Mouse (Mus musculus): ENCODE data around the gene Maml2.
A peak's percentile ranks its signal among the peaks of the same experiment; 100 is the strongest.

The Maml2 gene

GRCm38 (mm10) chr9:13566154-13566885, 268.6 kb downstream of the Maml2 start:
- no peak for DNase-seq (ENCODE audit: low spot score)

DNA sequence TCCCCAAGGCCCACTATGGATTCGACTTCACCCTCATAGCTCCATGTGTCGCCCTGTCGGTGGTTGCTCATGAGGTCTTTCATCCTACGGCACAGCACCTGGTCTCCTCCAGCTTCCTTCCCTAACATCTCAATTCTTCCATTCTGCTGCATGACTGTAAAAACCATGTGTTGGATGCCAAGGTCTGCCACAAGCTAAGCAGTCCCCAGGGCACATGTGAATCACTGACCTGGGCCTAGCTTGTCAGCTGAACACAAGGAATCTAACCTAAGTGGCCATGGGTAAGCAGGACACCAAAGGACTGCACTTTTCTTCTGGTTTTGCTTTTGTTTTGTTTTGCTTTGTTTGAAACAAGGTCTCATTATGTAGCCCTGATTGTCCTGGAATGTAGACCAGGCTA, 271.3 kb downstream of the Maml2 start:
- DNase-seq (ENCODE audit: low spot score), result no peak

DNA sequence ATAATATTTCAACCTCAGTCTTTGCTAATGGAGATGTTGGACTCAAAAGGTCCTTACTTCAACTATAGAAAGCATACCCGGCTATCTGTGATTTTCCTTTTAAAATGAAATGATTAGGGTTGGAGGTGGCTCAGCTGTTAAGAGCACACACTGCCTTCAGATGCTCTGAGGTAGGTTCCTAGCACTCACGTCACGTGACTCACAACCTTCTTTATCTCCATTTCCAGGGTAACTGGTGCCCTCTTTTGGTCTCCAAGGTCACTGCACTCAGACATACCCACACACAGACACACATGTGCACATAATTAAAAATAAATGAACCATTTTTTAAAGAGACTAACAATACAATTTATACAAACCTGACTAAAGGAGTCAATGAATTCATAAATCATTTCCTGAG, 275.1 kb downstream of the Maml2 start:
- DNase-seq (ENCODE audit: low spot score), result no peak

DNA sequence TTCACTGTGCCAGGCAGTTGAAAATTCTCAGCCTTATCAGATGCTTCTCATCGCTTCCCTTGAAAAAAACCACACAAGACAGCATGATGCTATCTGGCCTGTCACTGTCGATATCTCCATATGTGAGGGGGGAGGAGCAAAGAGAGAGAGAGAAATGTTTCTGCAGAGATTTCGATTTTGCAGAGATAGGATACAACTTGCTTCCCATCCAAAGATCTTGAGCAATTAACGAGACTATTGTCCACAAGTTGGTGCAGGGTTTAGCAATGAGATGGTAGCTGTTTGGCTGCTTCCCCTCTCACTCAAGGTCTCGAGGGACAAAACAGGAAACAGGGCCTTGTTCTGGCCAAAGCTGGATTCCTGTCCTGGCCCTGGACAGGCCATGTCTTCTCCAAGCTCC, 276.3 kb downstream of the Maml2 start:
- no peak for DNase-seq (ENCODE audit: low spot score)

DNA sequence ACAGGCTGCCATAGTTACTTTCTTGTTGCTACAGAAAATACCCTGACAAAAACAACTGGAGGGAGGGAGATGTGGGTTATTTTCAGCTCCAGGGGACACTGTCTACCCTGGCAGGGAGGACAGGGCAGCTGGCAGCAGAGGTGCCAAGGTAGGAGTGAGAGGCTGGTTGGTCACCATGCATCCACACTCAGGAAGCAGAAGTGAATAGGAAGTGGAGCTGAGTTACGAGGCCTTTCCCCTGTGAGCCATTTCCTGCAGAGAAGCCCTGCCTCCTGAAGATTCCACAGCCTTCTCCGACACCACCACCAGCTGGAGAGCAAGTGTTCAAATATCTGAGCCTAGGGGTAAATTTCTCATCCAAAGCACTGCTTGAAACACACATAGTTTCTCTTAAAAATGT, 277.2 kb downstream of the Maml2 start:
- no peak for DNase-seq (ENCODE audit: low spot score)

- no peak for DNase-seq (ENCODE audit: low spot score)
Measured at GRCm38 (mm10) chr9:13577150-13577549, 279.4 kb downstream of the Maml2 start.

DNA sequence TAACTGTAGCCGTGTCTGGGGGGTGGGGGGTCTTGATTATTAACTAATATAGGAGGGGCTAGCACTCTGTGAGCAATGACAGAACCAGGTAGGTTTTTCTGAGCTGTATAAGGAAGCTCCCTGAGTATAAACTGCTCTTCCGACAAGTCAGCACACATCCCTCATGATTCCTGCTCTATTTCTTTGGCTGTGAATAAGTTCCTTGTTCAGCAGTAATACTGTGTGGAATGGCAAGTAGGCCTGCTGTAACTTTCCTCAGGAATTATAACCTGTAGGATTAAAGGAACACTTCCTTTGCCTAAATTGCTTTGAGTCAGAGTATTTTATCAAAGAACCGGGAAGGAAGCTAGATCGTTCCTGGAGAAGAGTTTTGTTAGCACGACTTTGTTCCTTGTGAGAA, 283.4 kb downstream of the Maml2 start:
- DNase-seq (ENCODE audit: low spot score), result no peak

GRCm38 (mm10) chr9:13583952-13584351, 286.2 kb downstream of the Maml2 start:
- DNase-seq (ENCODE audit: low spot score), result no peak

DNA sequence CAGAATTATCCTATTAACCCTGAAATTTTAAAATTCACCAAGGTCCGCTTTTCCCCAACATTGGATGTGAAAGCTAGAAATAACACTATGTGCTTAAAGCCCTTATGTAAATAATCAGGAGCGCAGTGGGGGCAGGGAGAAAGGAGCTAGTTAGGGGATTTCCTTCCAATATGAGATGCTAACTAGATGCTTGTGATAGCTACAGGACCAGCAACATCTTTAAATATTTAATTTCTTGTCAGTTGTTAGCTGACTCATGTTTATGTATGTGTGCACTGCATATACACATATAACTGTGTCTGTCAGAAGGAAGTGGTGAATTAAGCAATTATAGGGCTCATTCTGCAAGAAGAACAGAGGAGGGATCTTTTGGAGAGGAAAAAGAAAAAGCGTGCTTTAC, 286.7 kb downstream of the Maml2 start:
- no peak for DNase-seq (ENCODE audit: low spot score)

DNA sequence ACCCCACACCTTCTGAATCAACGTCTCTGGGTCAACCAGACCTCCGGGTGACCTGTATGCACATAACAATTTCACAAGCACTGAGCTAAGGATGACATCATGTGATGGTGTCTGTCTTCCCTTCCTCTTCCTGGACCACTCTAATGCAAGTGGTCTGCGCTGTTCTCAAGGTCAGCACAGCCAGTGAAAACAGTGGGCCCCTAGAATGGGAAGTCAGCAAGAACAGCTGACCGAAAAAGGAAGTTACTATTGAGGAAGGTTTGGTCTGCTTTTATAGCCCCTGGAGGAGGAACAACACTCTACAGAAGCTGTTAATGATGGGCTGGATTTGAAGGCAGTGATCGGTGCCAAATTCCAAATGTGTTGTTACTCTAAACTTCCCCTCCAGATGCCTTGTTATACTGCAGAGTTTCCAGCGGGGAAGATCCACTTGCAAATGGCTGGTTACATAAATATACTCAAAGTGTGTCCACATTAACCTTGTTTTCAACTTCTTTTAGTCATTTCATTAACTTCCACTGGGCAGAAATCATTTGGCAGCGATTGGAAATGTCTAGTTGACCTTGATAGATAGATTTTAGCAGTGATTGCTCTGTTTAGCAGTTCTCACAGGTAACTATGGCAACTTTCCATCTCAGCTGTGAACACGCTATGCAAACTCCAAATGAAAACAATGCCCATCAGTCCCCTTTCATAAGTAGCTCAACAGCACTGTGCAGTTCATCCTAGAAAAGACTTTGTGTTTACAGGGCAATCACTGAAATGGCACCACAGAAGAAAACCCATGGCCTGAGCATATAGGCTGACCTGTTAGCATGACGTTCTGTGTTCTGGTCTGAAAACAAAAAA, 289.6 kb downstream of the Maml2 start:
- DNase-seq (ENCODE audit: low spot score), result peak; percentile 12

DNA sequence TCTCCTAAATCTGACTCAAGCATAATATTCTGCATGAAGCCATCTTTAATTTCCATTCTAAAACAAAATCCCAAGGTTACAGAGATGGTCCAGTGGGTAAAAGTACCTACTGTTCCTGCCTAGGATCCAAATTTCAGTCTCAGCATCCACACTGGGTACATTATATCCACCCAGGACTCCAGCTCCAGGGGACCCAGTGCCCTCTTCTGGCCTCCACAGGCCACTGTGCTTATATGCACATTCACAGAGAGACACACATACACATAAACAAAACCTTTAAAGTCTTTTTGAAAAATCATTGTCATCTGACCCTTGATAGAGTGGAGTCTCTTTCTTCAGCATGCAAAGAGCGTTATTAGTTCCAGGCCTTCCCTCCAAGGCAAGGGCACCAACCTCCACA, 291.0 kb downstream of the Maml2 start:
- DNase-seq (ENCODE audit: low spot score), result no peak

GRCm38 (mm10) chr9:13592701-13593100, 294.9 kb downstream of the Maml2 start:
- DNase-seq (ENCODE audit: low spot score), result no peak

DNA sequence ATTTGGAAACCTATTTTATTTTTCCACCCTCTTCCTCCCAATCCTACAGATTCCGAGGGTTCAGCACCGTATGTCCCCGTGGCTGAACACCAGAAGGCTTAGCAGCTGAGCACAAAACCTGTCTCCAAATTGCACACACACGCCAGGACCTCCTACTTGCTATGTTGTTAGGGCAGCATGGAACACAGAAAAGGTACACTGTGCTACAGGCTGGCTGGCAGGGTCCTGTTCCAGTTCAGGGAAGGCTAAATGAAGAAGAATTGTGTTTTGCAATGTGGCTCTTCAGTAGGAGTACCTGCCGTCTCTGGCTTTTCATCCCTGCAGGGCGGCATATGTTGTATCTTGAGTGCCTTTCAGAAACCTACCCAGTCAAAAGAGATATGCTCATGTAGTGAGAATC, 300.0 kb downstream of the Maml2 start:
- no peak for DNase-seq (ENCODE audit: low spot score)

DNA sequence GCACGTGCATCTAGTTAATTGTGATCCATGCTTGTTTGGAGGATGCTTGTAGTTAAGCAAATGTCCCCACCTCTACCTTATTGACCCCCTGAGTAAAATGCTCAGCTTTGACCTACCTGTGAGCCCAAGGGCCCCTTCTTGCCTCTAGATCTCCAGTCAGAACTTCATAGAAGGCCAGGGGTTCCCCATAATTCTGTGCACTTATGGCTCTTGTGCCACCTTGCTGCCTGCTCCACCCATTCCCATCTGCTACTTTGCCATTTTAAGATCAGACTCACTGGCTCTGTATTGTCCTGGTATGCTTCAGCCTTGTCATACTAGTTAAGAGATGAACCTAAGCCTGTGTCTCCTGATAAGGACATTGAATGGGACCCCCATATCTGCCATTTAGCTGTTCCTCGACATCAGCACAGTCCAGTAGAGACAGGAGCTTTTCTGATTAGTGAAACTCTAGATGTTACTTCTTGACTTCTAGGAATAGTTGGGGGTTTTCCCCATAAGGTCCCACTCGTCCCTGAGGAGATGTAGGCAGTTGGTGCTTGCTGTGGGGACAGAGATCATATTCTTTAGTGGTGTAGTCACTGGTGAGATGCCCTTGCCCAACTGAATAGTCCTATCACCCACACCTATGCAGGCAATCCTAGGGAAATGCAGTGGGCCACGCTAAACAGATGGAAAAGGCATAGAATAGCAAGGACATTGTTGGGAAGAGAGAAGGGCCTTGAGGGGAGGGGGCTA, 301.0 kb downstream of the Maml2 start:
- no peak for DNase-seq (ENCODE audit: low spot score)

DNA sequence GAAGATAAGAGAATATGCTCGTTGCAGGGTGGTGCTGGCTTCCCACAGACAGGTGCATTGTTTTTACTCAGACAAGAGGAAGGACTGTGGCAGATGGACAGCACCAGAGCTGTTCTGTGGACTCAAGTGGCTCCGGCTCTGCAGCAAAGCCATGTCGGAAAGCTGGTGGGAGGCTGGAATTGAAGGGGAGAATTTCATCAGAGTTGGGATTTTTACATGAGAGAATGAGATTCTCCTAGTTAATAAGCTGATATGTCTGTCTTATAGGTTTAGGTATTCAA, 301.5 kb downstream of the Maml2 start:
- DNase-seq (ENCODE audit: low spot score), result no peak

GRCm38 (mm10) chr9:13599800-13600199, 302.0 kb downstream of the Maml2 start:
- DNase-seq (ENCODE audit: low spot score), result no peak

- DNase-seq (ENCODE audit: low spot score), result no peak
Measured at GRCm38 (mm10) chr9:13601729-13602128, 304.0 kb downstream of the Maml2 start.

DNA sequence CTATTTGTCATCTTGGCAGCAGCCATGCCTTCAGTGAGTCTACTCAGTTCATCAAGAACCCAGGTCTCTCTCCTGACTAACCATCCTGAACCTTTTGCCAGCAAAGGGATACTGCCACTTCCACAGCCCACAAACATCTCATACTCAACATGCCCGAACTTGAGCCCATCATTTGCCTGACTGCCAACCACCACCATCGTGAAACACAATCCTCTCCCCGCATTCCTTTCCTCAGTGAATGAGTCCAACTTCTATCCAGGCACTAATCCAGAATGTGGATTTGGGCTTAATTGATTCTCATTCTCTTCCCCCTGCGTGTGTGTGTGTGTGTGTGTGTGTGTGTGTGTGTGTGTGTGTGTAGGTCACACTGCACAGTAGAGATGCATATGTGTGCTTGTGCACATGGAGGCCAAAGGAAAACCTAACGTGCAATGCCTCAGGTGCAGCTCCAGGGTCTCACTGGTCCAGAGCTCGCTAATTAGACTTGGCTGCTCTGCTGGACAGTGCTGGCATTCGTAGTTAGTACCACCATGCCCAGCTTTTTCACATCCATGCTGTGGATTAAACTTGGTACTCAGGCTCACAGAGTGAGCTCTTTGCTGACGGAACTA, 305.9 kb downstream of the Maml2 start:
- no peak for DNase-seq (ENCODE audit: low spot score)

DNA sequence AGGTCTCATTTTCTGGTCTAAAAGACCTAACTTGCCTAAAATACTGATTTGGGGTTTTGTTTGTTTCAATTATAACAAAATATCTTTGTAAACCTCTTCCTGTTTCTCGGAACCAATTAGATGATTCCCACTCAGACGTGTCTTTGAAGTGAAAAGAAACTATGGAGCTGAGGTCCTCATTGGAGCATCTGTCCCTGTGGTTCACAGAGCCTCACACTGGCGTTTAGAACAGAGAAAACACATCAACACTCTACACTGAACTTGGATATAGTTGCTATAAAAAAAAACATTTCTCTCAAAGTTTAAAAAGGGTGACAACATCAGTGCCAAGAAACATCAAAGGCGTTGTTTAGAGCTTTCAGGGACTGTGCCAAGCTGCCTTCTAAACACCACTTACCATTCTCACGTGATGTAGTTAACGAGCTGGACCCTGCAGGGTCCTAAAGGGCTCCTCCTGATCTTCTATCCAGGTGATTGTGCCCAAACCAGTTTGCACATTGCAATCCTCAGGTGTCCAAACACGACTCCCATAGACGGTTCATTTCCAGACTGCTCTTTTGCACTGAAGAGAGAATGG, 309.9 kb downstream of the Maml2 start:
- DNase-seq (ENCODE audit: low spot score), result no peak

- no peak for DNase-seq (ENCODE audit: low spot score)
Measured at GRCm38 (mm10) chr9:13608532-13609071, 310.8 kb downstream of the Maml2 start.

- no peak for DNase-seq (ENCODE audit: low spot score)
Measured at GRCm38 (mm10) chr9:13611561-13611960, 313.8 kb downstream of the Maml2 start.

GRCm38 (mm10) chr9:13612371-13612770, 314.6 kb downstream of the Maml2 start:
- DNase-seq (ENCODE audit: low spot score), result no peak

All from yolk sac, embryonic 10.5 days (tissue).